Mouse (Mus musculus): Measurements from ENCODE around the gene H60c.
"Not testable (repeated sequence)": the region's sequence is repeated elsewhere in the genome, so short reads cannot be mapped to it uniquely, and the experiment has no call there.

H60c gene

GRCm38 (mm10) chr10:3267671-3268070, at the start of gene H60c:
TSS of gene H60c (minus strand) at chr10:3267771.
- no peak for ATAC-seq (ENCODE audit: insufficient number of reproducible peaks, low FRiP score, low TSS enrichment)

GRCm38 (mm10) chr10:3308821-3309206, 41.2 kb upstream of the H60c start:
- peak; percentile 62 for ATAC-seq (ENCODE audit: insufficient number of reproducible peaks, low FRiP score, low TSS enrichment)

- ATAC-seq (ENCODE audit: insufficient number of reproducible peaks, low FRiP score, low TSS enrichment), result peak; percentile 94
These were observed 40.7 kb upstream of the H60c start for GRCm38 (mm10) chr10:3308180-3308820.

GRCm38 (mm10) chr10:3307752-3308151, 40.2 kb upstream of the H60c start:
- ATAC-seq (ENCODE audit: insufficient number of reproducible peaks, low FRiP score, low TSS enrichment), result peak; percentile 9; the same call in 1 of the 2 replicates

GRCm38 (mm10) chr10:3293969-3294368, 26.4 kb upstream of the H60c start:
- no peak for ATAC-seq (ENCODE audit: insufficient number of reproducible peaks, low FRiP score, low TSS enrichment)

GRCm38 (mm10) chr10:3281047-3281446, 13.5 kb upstream of the H60c start:
- ATAC-seq (ENCODE audit: insufficient number of reproducible peaks, low FRiP score, low TSS enrichment), result no peak

- no peak for ATAC-seq (ENCODE audit: insufficient number of reproducible peaks, low FRiP score, low TSS enrichment)
These were observed 6.5 kb upstream of the H60c start for GRCm38 (mm10) chr10:3274065-3274464.

- no peak for ATAC-seq (ENCODE audit: insufficient number of reproducible peaks, low FRiP score, low TSS enrichment)
These were observed 3.5 kb upstream of the H60c start for GRCm38 (mm10) chr10:3271036-3271435.

- no peak for ATAC-seq (ENCODE audit: insufficient number of reproducible peaks, low FRiP score, low TSS enrichment)
These were observed 842 bp downstream of the H60c start for GRCm38 (mm10) chr10:3266729-3267128.

- ATAC-seq (ENCODE audit: insufficient number of reproducible peaks, low FRiP score, low TSS enrichment), result no peak
These were observed 4.8 kb downstream of the H60c start for GRCm38 (mm10) chr10:3262784-3263183.

- no peak for ATAC-seq (ENCODE audit: insufficient number of reproducible peaks, low FRiP score, low TSS enrichment)
These were observed 10.2 kb downstream of the H60c start for GRCm38 (mm10) chr10:3257391-3257790.

GRCm38 (mm10) chr10:3238436-3238835, 29.1 kb downstream of the H60c start:
- not testable (repeated sequence) for ATAC-seq (ENCODE audit: insufficient number of reproducible peaks, low FRiP score, low TSS enrichment)

GRCm38 (mm10) chr10:3236638-3237270, 30.8 kb downstream of the H60c start:
- no peak for ATAC-seq (ENCODE audit: insufficient number of reproducible peaks, low FRiP score, low TSS enrichment)

- ATAC-seq (ENCODE audit: insufficient number of reproducible peaks, low FRiP score, low TSS enrichment), result no peak
These were observed 39.0 kb downstream of the H60c start for GRCm38 (mm10) chr10:3228447-3229195.
